Mouse (Mus musculus) retina, embryonic 14.5 days (tissue): ENCODE data around the gene Ssrp1.
A peak's percentile ranks its signal among the peaks of the same experiment; 100 is the strongest.

Experiments
- DNase-seq: peaks from one replicate; pipeline ENCODE4 v3.0.0-alpha.2; 2015; ENCODE audit warnings: low spot score

Ssrp1 gene

GRCm38 (mm10) chr2:85036507-85037046, 457 bp upstream of the Ssrp1 start:
- DNase-seq: no peak

DNA sequence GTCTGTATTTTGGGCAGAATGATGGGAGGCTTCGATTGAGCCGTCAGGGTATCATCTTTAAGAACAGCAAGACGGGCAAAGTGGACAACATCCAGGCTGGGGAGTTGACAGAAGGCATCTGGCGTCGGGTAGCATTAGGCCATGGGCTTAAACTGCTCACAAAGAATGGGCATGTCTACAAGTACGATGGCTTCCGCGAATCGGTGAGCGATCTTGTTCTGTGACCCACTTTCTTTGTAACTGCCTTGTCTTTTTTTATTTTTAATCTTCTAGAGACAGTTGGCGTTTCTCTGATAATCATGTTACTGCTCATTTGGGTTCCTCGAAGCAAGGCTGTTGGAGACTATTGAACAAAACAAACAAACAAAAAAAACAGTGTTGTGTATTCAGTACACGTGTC, 1.3 kb downstream of the Ssrp1 start:
- DNase-seq: peak; percentile 34

- no peak for DNase-seq
Measured at GRCm38 (mm10) chr2:85043623-85044022, 6.6 kb downstream of the Ssrp1 start.

- DNase-seq: no peak
Measured at GRCm38 (mm10) chr2:85046222-85046621, 9.2 kb downstream of the Ssrp1 start.

- no peak for DNase-seq
Measured at GRCm38 (mm10) chr2:85047081-85047480, 10.0 kb downstream of the Ssrp1 start.

DNA sequence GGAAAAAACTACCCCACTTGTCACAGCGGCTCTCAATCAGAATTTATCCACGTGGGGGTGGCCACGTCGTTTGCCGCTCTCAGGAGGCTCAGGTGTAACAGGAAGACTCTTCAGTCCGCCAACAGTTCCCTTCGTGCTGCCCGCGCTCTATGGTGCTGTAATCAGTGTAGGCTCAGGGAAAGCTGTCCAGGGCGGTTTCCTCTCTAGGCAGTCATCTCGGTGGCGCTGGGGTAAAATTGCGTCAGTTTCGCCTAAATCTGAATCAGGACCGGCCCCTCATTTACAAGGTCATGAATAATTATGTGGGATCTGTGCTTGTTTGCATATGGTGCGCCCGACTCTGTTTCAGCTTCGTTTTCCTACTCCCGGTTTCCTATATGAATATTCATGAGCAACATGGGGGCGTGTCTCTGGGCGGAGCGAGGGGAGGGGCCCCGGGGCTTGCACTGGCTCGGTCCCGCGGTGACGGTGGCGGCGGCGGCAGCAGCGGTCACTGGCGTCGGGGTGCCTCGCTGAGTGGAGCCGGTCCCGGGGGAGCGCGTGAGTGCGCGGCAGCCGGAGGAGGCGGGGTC, 10.6 kb downstream of the Ssrp1 start, which contains the start of gene Tnks1bp1:
Tnks1bp1 (plus strand) TSS at position 427 of the 572 bp plus-strand sequence.
- DNase-seq: peak; percentile 94

DNA sequence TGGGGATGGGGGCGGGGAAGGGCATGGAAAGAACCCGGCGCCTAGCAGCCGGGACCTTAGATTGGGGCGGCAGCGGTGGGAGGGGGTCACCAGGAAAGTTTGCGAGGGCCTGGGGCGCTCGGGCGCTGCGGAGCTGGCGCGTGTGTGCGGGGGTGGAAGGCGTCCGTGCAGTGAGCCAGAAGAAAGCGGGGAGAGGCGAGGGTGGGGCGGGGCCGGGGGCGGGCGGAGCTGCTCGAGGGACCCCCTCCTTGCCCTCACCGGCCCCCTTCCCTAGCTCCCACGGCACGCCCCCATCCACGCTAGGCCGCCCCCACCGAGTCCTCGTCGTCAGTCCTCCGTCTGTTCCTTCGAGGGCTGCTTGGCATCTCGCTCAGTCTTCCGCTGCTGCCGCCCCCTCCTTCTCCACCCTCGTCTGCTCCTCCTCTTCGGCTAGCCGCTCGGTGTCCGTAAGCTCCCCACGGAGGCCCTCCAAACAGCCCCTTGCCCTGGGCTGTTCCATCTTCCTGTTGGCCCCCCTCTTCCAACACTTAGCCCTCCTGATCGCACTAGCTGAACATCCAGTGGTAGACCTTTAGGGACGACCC, 11.2 kb downstream of the Ssrp1 start:
- DNase-seq: peak; percentile 77

- peak; percentile 22 for DNase-seq
Measured at GRCm38 (mm10) chr2:85049277-85049676, 12.2 kb downstream of the Ssrp1 start.

GRCm38 (mm10) chr2:85050001-85050634, 13.1 kb downstream of the Ssrp1 start:
- peak; percentile 66 for DNase-seq

DNA sequence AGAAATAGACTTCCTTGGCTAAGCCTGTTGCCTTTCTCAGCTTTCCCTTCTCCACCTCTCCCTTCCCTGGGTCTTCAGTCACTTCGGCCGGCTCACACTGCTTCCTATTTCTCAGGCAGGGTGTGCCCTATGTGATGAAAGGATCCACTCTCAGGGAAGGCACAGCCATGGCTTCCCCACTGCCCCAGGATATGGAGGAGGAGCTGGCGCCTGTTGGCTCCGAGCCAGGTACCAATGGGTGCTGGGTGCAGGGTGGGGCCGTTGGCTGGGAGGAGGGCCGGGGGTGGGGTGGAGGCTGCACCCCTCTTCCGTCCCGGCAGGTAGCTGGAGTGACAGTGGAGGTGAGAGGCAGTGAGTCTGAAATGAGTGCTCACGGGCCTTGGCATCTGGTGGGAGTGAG, 13.7 kb downstream of the Ssrp1 start:
- DNase-seq: no peak

- no peak for DNase-seq
Measured at GRCm38 (mm10) chr2:85053192-85053816, 16.3 kb downstream of the Ssrp1 start.

DNA sequence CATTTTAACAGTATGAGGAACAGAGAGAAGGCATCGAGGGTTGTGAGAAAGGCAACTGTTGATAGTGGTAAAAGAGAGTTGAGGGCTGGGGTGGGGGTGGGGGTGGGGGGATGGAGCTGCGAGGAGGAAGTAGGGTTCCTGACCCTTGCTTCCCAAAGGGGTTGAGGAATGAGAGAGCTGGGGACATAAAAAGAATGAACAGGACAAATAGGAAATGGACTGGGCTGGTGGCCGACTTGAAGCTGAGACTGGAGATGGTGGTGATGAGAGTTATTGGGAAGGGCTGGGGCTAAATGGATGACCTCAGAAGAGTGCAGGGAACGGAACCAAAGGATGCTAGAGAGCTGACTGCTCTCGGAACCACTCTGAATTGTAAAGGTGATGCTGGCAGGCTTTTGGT, 19.7 kb downstream of the Ssrp1 start:
- DNase-seq: no peak

DNA sequence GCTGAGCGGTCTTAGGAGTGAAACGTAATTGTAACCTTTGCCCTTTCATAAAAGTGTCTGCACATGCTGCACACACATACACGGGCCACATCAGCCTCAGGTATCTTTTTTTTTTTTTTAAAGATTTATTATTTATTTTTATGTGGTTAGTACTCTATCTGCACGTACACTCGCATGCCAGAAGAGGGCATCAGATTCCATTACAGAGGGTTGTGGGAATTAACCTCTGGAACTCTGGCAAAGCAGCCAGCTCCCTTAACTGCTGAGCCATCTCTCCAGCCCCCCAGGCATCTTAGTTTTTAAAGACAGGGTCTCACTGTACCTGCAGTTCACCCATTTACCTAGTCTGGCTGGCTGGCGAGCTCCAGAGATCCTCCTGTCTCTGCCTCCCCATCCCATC, 22.6 kb downstream of the Ssrp1 start:
- DNase-seq: no peak

DNA sequence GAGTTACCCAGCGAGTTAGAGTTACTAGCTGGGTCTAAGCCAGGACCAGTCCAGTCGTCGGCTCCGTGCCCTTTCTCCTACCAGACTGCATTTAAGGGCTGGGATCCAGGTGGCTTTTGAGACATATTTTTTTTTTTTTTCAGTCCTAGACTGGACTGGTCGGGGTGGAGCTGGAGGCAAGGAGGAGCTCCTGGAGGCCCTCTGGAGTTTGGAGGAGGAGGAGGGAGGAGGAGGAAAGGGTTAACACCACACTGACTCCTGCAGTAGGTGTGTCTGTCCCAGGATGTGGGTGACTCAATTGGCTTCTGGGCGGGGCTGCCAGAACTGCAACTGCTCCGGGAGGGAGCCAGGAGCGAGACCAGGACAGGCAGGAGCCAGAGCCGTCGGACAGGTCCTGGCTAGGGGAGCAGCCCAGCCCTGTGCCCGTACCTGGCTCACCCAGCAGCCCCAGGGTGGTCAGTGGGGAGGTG, 23.6 kb downstream of the Ssrp1 start:
- DNase-seq: no peak

- DNase-seq: no peak
Measured at GRCm38 (mm10) chr2:85061107-85061541, 24.1 kb downstream of the Ssrp1 start.

DNA sequence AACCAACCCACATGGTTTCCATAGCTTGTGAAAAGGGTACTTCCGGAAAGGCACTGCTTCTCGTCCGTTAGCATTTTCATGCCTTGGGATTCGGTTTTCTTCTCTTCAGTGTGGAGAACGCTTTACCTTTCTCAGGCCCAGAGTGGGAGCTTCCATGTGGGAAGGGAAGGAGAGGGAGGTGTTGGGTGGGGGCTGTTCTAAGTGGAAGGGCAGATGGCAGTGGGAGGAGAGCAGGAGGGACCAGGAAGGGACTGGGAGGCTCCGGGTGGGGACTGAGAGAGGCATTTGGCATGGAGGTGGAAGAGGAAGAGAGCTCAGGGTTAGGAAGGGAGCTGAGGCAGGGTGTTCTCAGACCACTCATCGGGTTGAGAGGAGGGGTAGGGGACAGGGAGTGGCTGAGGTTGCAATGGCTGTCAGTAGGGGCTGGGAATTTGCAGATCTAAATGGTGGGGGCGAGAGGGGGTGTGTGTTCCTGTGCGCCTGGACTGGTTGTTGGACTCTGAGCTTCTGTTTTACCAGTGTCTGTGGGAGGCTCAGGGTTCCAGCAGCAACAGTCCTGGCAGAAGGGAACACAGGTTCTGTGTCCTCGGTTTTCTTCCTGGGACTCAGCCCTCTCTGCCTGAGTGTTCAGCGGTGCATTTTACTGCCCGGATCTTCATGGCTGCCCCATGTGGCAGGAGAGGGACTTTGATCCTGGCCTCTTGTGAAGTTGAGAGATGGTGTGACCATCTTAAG, 28.3 kb downstream of the Ssrp1 start:
- no peak for DNase-seq

DNA sequence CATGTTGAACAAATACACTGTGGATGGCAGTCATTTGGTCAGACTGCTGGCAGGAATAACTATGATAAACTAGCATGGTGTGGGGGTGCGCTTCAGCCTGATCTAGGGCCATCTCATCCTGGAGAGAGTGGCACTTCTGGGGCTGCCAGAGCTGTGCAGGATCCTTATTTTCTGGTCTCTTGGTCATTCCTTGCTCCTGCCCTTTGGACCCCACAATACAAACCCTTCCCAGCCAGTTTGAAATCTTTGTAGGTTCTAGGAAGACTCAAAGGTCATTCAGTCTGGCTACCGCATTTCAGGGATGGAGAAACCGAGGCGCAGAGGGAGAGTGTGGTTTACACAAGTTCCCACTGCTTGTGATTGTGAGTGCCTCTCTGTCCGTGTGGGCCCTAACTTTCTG, 29.9 kb downstream of the Ssrp1 start:
- DNase-seq: no peak

DNA sequence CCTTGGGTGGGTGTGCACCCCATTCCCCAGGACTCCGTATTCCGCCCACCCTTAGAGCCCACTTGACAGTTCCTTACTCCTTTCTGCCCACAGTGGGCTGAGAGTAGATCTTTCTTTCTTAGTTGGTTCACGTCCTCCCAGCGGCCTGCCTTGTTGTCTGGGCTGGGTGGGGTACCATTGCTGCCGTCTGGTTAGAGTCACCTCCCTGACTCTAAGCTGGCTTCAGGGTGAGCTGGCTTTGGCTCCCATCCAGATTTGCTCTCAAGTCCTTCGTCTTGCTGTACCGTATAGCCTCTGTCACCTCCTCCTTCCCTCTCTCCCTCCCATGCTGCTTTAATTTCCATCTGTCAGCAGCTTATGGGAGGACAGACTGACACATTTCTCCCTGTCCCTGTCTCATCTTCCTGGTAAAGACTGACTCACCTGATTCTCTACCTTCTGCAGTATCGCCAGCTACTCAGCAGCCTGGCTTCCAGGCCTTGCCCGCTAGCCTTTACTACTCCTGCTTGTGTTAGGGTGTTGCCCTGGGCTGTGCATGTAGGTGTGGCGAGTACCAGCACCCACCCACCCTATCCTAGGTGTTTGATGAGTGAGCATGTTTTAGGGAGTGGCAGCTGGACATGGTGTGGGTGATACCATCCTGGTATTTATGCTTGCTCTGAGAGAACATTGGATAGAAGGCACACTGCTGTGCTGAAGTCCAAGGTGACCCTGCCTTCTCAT, 31.0 kb downstream of the Ssrp1 start:
- no peak for DNase-seq

DNA sequence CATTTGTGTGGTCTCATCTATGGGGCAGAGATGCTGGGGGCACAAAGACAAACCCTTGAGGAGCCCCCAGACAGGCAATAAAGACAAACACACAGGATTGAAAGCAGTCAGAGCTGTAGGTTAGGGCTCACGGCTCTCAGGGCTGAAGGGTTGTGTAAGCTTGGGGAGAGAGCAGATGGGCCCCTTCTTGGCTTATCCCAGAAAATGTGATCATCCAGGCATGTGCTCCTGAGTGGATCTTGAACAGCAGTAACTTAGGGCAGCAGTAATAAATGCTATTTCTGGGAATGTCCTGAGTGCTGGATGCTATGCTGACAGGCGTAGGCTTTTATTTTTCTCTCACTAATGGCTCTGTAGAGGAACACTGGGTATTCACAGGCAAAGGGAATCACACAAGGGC, 31.6 kb downstream of the Ssrp1 start:
- no peak for DNase-seq

DNA sequence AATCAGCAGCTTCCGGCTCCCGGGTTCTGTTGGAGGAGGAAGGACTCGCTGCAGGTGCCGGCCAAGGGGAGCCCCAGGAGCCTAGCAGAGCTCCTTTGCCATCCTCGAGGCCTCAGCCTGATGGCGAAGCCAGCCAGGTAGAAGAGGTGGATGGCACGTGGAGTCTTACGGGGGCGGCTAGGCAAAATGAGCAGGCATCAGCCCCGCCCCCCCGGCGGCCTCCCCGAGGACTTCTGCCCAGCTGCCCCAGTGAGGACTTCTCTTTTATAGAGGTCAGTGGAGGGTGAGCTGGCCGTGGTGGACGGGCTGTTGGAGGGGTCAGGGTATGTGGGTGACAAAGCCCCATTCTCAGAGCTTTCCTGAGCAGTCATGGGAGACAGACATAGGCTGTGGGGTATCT, 33.1 kb downstream of the Ssrp1 start:
- DNase-seq: no peak

- no peak for DNase-seq
Measured at GRCm38 (mm10) chr2:85071921-85072320, 34.9 kb downstream of the Ssrp1 start.
